Mouse (Mus musculus) hematopoietic multipotent progenitor cell, adult 10-12 weeks (in vitro differentiated cells): Measurements from ENCODE around the gene Immt. TPM values are rescaled to one million over a fixed set of nuclear protein-coding genes. Genes with fewer than 3 reads are reported as not detected.

ENCODE experiments used
- polyA plus RNA-seq: library from polyadenylated mRNA; stranded (reverse); fragments of >175 nt; gene quantifications from 2 replicates; pipeline ENCODE4 v1.2.3, GENCODE M21; 2012; ENCODE audit warnings: low replicate concordance

The Immt gene
- 11.9 and 24.3 TPM in 2 replicates for polyA plus RNA-seq

DNA sequence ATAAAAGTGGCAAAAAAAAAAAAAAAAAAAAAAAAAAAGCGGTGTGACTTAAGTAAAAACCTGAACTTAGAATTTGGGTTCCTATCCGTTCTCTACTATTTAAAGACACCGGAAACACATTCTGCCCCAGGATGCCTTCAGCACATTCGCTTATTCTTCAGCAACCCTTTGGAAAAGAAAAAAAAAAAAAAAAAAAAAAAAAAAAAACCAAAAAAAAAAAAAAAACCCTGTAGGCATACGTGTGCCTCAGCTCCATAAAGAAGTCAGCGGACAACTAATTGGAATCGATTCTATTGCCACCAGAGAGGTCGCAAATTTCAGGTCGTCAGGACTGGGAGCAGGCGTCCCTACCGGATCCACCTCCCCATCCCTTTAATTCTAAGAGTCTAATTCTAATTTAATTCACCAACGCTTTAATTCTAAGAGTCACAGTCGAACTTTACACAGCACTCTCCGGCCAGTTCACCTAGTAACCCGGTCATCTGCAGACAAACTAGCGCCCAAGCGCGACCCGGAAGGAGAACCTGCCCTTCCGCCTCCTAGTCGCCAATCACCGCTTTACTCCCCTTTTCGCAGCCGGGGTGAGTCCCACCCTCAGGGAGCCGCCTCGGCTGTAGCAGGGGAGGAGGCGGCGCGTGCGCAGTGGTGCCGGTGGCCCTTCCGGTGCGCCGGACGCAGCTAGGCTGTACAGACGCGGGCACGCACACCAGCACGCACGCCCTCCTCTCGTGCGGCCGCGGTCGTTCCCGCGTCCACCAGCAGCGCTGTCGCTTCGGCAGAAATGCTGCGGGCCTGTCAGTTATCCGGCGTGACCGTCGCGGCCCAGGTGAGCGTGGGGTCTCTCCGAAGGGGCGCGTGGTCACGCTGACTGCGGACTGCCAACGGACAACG lies at the start of gene Immt:
Gene Immt (plus strand): TSS at position 642 of the 891 bp plus-strand sequence.

DNA sequence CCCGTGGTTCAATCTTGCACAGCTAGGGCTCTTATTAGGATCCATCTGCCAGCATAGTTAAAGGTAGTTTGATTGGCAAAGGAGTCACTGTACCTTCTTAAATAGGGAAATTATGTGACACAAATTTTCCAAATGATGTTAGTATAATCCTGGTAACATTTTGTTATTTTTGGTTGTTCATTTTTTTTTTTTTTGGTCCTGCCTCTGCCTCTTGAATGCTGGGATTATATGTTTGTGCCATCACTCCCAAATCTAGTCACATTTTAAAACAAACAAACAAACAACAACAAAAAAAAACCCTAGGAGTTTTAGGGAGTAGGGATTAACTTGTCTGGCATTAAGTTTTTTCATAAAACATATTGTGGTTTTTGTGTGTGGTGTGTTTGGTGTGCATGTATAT lies 4.3 kb upstream of the Immt start, which contains the start of gene Mrpl35:
Gene Mrpl35 (minus strand): TSS at position 101 of the 400 bp plus-strand sequence.

DNA sequence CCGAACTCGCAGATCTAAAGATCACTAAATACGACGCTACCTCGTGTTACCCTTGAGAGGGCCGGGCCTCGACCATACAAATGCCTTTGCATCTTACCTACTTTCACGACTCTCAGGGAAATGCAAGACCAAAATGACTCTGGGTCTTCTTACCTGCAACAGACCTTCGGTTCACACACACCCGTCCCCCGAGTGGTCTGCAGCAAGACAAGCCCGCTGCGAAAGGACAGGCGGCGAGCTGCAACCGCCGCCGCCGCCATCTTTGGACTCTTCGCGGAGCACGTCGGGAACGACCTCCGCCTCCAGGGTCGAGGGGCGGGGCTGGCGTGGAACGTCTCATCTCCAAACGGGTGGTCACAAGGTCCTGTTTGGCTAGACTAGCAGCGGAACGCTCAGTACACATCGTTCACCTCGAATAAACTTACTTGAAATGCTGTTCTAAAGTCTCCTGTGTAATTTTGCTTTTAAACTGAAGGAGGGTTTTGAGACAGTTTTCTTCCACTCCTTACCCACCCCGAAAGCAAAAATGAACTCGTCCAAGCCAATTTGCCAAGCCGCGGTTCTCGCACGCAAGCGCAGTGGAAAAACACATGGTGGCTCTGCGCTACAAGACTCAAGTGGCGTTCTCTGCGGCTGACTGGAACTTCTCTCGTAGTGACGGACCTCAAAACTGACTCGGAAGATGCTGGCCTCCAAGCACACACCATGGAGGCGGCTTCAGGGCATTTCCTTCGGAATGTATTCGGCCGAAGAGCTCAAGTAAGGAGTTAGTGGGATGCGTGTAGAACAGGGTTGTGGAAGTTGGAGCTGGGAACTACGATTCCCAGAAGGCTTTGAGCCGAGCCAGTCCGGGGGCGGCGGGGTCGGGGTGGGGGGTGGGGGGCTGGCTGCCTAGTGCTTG lies 77.6 kb downstream of the Immt start, which contains the start of the genes Ptcd3 and Polr1a:
Gene Ptcd3 (minus strand): TSS at position 270 of the 901 bp plus-strand sequence.
Gene Polr1a (plus strand): TSS at position 573 of the 901 bp plus-strand sequence.

Other genes with a start within 250 kb of the Immt start
- gene Kdm3a, start 198.3 kb upstream of the Immt start, polyA plus RNA-seq: 4.5 and 10.5 TPM in 2 replicates
- gene Reep1, start 123.8 kb upstream of the Immt start, polyA plus RNA-seq: 0.13 and 0.15 TPM in 2 replicates
- gene Mrpl35, start 4.4 kb upstream of the Immt start, polyA plus RNA-seq: 0.35 and 1.2 TPM in 2 replicates
- gene Ptcd3, start 77.4 kb downstream of the Immt start, polyA plus RNA-seq: 2.7 and 4.1 TPM in 2 replicates
- 9.4 and 17.2 TPM in 2 replicates for gene Polr1a, start 77.7 kb downstream of the Immt start, polyA plus RNA-seq